Mouse (Mus musculus): ENCODE data around the gene Colec11. TPM values are rescaled to one million over a fixed set of nuclear protein-coding genes. Genes with fewer than 3 reads are reported as not detected.

The Colec11 gene
- total RNA-seq, 2 experiments from 2014 or later, result 0.69 to 0.88 TPM

GRCm38 (mm10) chr12:28603494-28603893 lies 19.7 kb downstream of the Colec11 start:
- DNase-seq (ENCODE audit: low spot score in 2 of 2), result no peak

- DNase-seq (ENCODE audit: low spot score in 2 of 2), result peak; percentile 39 to 45
Observed at GRCm38 (mm10) chr12:28602259-28602658, 20.9 kb downstream of the Colec11 start.

DNA sequence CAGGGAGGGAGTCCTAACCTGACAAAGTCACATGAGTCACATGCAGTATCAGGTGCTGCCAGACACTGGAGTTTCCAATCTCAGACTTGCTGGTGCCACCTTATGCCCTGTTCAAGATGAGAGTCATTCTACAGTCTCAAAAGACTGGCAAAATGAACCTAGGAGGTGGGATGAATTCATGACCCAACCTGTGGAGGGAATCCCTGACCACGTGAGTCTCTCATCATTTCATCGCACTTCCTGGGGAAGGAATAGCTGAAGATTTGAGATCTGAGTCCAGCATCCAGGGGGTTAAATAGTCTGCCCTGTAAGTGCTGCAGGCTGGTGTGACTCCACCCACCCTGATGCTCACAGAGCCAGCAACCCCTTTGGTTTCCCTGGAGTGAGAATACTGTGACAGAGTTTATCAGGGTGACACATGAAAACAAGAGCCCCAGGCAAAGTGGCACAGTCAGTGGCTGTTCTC lies 24.6 kb downstream of the Colec11 start:
- no peak for DNase-seq (ENCODE audit: low spot score in 2 of 2)

- no peak for DNase-seq (ENCODE audit: low spot score in 2 of 2)
Observed at GRCm38 (mm10) chr12:28598110-28598509, 25.1 kb downstream of the Colec11 start.

GRCm38 (mm10) chr12:28597699-28598098 lies 25.5 kb downstream of the Colec11 start:
- DNase-seq (ENCODE audit: low spot score in 2 of 2), result no peak

DNA sequence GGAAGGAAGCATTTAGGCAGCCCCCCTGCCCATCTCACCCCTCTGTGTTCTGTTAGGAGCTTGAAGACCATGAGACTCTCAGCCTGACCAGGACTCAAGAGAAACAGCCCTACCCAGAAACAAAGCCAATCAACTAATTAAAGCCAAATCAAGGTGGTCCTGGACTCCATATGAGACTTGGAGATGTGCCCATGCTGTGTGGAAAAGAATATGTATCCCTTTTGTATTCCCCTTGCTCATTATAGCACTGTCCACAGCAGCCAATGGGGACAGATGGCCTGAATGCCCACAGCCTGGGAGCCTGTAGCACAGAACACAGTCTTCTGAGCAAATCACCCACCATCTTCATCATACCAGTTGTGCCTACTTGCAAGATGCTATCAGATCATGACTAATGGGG lies 26.3 kb downstream of the Colec11 start:
- DNase-seq (ENCODE audit: low spot score in 2 of 2), result no peak

- DNase-seq (ENCODE audit: low spot score in 2 of 2), result no peak
Observed at GRCm38 (mm10) chr12:28590428-28590827, 32.7 kb downstream of the Colec11 start.

DNA sequence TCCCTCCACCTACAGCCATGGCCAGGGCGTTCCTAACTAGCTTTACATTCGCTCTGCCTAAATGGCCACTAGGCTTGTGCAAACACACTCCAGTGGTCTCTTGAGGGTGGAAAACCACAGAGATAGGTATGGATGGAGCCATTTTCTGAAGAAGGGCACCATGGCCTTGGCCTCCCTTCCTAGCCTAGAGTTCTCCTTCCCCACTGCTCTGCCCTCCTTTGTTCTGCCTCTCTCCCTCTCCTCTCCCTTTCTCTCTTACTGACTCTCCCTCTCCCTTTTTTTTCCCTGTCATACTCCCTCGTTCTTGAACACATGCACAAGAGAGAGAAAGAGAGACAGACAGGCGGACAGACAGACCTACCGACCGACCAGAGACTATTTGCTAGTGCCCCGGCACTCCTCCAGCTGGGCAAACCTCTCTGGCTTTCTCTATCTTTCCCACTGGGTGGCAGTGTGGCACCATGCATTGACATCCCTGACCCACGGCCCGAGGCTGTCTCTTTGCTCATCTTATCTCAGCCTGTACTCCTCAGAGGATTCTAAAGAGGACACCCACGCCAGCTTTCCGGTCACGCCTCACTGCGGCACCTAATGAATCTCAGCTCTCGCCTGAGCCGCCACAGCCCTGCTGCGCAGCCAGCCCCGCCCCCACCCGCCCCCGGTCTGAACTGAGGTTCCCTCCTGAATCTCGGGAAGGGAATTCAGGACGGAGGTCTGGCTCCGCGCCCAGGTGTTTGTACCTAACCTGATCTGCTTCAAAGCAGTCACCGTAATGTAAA lies 33.9 kb downstream of the Colec11 start:
- DNase-seq (ENCODE audit: low spot score in 2 of 2), result peak; percentile 91 to 94

- DNase-seq (ENCODE audit: low spot score in 2 of 2), result peak; percentile 65 to 80
Observed at GRCm38 (mm10) chr12:28587949-28588348, 35.2 kb downstream of the Colec11 start.

GRCm38 (mm10) chr12:28584036-28584435 lies 39.1 kb downstream of the Colec11 start:
- no peak for DNase-seq (ENCODE audit: low spot score in 2 of 2)

- no peak for DNase-seq (ENCODE audit: low spot score in 2 of 2)
Observed at GRCm38 (mm10) chr12:28582423-28582822, 40.8 kb downstream of the Colec11 start, which contains the start of gene Allc. Gene Allc, minus strand, starts transcription at chr12:28582523.

DNA sequence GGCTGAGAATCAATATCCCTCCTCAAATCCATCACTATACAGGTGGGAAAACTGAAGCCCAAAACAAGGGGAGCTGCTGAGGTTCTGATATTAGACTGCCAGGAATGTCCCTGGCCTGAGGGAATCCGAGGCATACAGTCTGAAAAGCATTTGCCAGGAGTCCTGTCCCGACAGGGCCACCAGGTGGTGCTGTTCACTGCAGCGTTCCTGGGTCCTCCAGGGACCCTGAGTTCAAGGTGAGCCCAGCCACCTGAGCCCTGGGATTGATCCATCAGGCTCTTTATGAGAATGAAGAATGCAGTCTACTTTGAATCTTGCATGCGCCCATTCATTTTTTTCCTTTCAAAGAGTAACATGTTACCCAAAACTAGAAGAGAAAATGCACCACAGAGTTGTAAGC lies 44.0 kb downstream of the Colec11 start:
- DNase-seq (ENCODE audit: low spot score in 2 of 2), result no peak

- no peak for DNase-seq (ENCODE audit: low spot score in 2 of 2)
Observed at GRCm38 (mm10) chr12:28578147-28578546, 45.0 kb downstream of the Colec11 start.

DNA sequence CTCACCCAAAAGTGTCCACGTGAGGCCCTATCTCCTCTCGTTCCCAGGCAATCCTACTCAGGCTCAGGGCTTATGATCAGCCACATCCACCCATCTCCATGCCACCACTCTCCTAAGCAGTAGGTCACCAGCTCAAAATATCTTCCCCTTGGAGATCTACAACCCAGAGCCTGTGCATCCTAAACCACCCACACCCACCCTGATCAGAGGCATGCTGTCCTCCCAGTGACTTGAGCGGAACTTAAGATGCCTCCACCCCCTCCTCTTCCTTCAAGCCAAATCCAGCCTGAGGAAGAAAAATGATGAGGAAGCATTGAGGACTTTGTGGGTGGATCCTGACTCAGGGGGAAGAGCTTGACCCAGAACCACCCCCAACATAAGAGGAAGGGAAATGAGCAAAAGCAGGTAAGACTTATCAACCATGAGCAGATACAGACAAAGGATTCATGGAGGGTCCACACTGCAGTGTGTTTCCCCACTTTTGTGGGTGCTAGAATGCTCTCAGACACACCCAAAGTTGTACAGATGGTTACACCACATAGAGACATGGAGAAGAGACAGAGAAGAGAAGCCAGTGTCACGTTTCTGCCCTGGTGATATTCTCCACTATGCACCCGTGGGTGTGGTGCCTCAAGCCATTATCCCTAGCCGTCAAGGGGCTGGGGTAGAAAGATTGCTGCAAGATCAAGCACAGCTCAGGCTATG lies 47.7 kb downstream of the Colec11 start:
- DNase-seq (ENCODE audit: low spot score in 2 of 2), result no peak

DNA sequence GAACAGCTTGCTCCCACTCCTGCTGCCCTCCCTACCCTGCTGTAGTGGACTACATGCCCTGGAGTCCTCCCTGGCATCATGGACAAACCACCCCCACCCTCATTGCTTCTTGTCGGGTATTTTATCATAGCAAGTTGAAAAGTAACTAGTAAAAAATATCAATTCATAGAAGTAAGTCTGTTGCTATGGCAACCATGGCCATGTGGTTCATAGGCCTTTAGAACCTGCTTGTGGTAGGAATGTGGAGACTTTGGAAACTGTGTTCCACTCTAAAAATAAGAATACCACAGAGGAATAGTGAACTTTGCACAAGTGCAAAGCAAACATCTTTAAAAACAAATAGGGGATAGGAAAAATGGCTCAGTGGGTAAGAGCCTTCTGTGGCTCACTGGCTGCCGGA lies 50.9 kb downstream of the Colec11 start:
- DNase-seq (ENCODE audit: low spot score in 2 of 2), result no peak

- DNase-seq (ENCODE audit: low spot score in 2 of 2), result no peak
Observed at GRCm38 (mm10) chr12:28552299-28552698, 70.9 kb downstream of the Colec11 start, which contains the start of gene Dcdc2c. Gene Dcdc2c, minus strand, starts transcription at chr12:28552399.

GRCm38 (mm10) chr12:28551775-28552174 lies 71.4 kb downstream of the Colec11 start:
- DNase-seq (ENCODE audit: low spot score in 2 of 2), result no peak

GRCm38 (mm10) chr12:28548887-28549286 lies 74.3 kb downstream of the Colec11 start:
- no peak for DNase-seq (ENCODE audit: low spot score in 2 of 2)
